Mouse (Mus musculus) neural tube, embryonic 13.5 days (tissue): ENCODE measurements around the gene Bicra. TPM values are rescaled to one million over a fixed set of nuclear protein-coding genes. Genes with fewer than 3 reads are reported as not detected.

ENCODE experiments used
- ATAC-seq: fragments of 200-750 bp; cut with Nextera tagmentation; 2 replicates; pipeline ENCODE4 v1.8.0; 2017; ENCODE audit warnings: low read depth, mild to moderate bottlenecking, moderate TSS enrichment, moderate library complexity
- H3K27ac ChIP-seq: fragments of 300-500 bp; sonication (generic); replicated peaks from 2 replicates; pipeline ENCODE4 v1.5.1; 2015; ENCODE audit warnings: moderate library complexity, mild to moderate bottlenecking, inconsistent platforms
- H3K27me3 ChIP-seq: fragments of 300-500 bp; sonication (generic); 2 replicates; pipeline ENCODE4 v1.6.1; 2015; ENCODE audit warnings: mild to moderate bottlenecking, inconsistent platforms
- H3K36me3 ChIP-seq: fragments of 300-500 bp; sonication (generic); 2 replicates; pipeline ENCODE4 v1.6.1; 2015; ENCODE audit warnings: mild to moderate bottlenecking, inconsistent platforms
- H3K4me1 ChIP-seq: fragments of 300-500 bp; sonication (generic); replicated peaks from 2 replicates; pipeline ENCODE4 v1.6.1; 2015; ENCODE audit warnings: inconsistent platforms
- H3K4me2 ChIP-seq: fragments of 300-500 bp; sonication (generic); 2 replicates; pipeline ENCODE4 v1.6.1; 2015; ENCODE audit warnings: inconsistent platforms, mild to moderate bottlenecking, moderate library complexity
- H3K4me3 ChIP-seq: fragments of 300-500 bp; sonication (generic); 2 replicates; pipeline ENCODE4 v1.5.1; 2015; ENCODE audit warnings: mild to moderate bottlenecking, inconsistent platforms
- H3K9ac ChIP-seq: fragments of 300-500 bp; sonication (generic); 2 replicates; pipeline ENCODE4 v1.6.1; 2015; ENCODE audit warnings: moderate library complexity, mild to moderate bottlenecking, inconsistent platforms
- H3K9me3 ChIP-seq: fragments of 300-500 bp; sonication (generic); 2 replicates; pipeline ENCODE4 v1.6.1; 2016; ENCODE audit warnings: inconsistent platforms
- WGBS: fragments of 180-500 bp; shearing (Covaris S2); methylation state at CpG from one replicate; pipeline ENCODE4 v1.1.7; 2015; 5-methylcytosine and 5-hydroxymethylcytosine counted together
- polyA plus RNA-seq: library from polyadenylated mRNA; unstranded; fragments of >200 nt; fragmentation: Nextera tagmentation; extraction: Ambion mirVana; gene quantifications from 2 replicates; pipeline ENCODE4 v1.2.1, GENCODE M21; 2015

Gene Bicra
- polyA plus RNA-seq, 1 experiment from 2014 or later, result 8.4 TPM

GRCm38 (mm10) chr7:16009636-16010035, 38.1 kb downstream of the Bicra start:
- Histone ChIP-seq H3K27ac (no peak overlapping the region), H3K36me3 (peaks cover 11% of the 10 kb centered on the region; the same call in 1 of the 2 replicates), H3K9me3 (no peaks in the 10 kb centered on the region), H3K27me3 (no peaks in the 10 kb centered on the region), H3K9ac (no peak overlapping the region), H3K4me1 (peaks cover 9% of the 10 kb centered on the region), H3K4me2 (no peak overlapping the region), H3K4me3 (no peak overlapping the region)
- ATAC-seq, result no peak
- 94% methylated on average over 7 of the region's 7 CpGs for WGBS

GRCm38 (mm10) chr7:16005020-16005419, 42.7 kb downstream of the Bicra start:
- ATAC-seq, result no peak
- H3K4me2 ChIP-seq, result no peak overlapping the region
- peaks cover 4% of the 10 kb centered on the region for H3K4me1 ChIP-seq
- H3K36me3 ChIP-seq, result 0 out of 2 replicates have a peak, but pooled peaks cover 2% of the 10 kb centered on the region
- WGBS, result 83% methylated on average over 3 of the region's 3 CpGs
- no peak overlapping the region for H3K27ac ChIP-seq
- no peaks in the 10 kb centered on the region for H3K27me3 ChIP-seq
- no peaks in the 10 kb centered on the region for H3K9me3 ChIP-seq
- no peak overlapping the region for H3K9ac ChIP-seq
- H3K4me3 ChIP-seq, result no peak overlapping the region

GRCm38 (mm10) chr7:16004177-16004856, 43.4 kb downstream of the Bicra start:
- Histone ChIP-seq H3K4me2 (no peak overlapping the region), H3K4me1 (peaks cover 4% of the 10 kb centered on the region), H3K9ac (no peak overlapping the region), H3K9me3 (no peaks in the 10 kb centered on the region), H3K27me3 (no peaks in the 10 kb centered on the region), H3K36me3 (peaks cover 4% of the 10 kb centered on the region), H3K27ac (no peak overlapping the region), H3K4me3 (no peak overlapping the region)
- WGBS, result 42% methylated on average over 12 of the region's 12 CpGs
- no peak for ATAC-seq

GRCm38 (mm10) chr7:16003032-16003431, 44.7 kb downstream of the Bicra start:
- no peak overlapping the region for H3K4me3 ChIP-seq
- no peaks in the 10 kb centered on the region for H3K9me3 ChIP-seq
- no peak overlapping the region for H3K4me2 ChIP-seq
- H3K27me3 ChIP-seq, result no peaks in the 10 kb centered on the region
- H3K27ac ChIP-seq, result no peak overlapping the region
- no peak overlapping the region for H3K9ac ChIP-seq
- H3K36me3 ChIP-seq, result peaks cover 11% of the 10 kb centered on the region
- peaks cover 4% of the 10 kb centered on the region for H3K4me1 ChIP-seq
- no peak for ATAC-seq
- WGBS, result 84% methylated on average over 4 of the region's 4 CpGs

- Histone ChIP-seq H3K27ac (no peak overlapping the region), H3K4me2 (no peak overlapping the region), H3K9me3 (no peaks in the 10 kb centered on the region), H3K27me3 (no peaks in the 10 kb centered on the region), H3K4me1 (peaks cover 4% of the 10 kb centered on the region), H3K4me3 (no peak overlapping the region), H3K9ac (no peak overlapping the region), H3K36me3 (peaks cover 17% of the 10 kb centered on the region)
- ATAC-seq, result no peak
- WGBS, result 89% methylated on average over 5 of the region's 5 CpGs
These were observed 45.5 kb downstream of the Bicra start for GRCm38 (mm10) chr7:16002171-16002570.

GRCm38 (mm10) chr7:16001691-16002090, 46.0 kb downstream of the Bicra start:
- Histone ChIP-seq H3K27me3 (no peaks in the 10 kb centered on the region), H3K36me3 (peaks cover 22% of the 10 kb centered on the region), H3K4me3 (no peak overlapping the region), H3K27ac (no peak overlapping the region), H3K9me3 (no peaks in the 10 kb centered on the region), H3K9ac (no peak overlapping the region), H3K4me1 (peaks cover 4% of the 10 kb centered on the region), H3K4me2 (no peak overlapping the region)
- 89% methylated on average over 1 of the region's 1 CpGs for WGBS
- ATAC-seq, result no peak

GRCm38 (mm10) chr7:15993789-15994188, 53.9 kb downstream of the Bicra start:
- Histone ChIP-seq H3K4me3 (no peak overlapping the region), H3K36me3 (peaks cover 80% of the 10 kb centered on the region), H3K9ac (no peak overlapping the region), H3K27me3 (no peaks in the 10 kb centered on the region), H3K4me1 (no peaks in the 10 kb centered on the region), H3K27ac (no peak overlapping the region), H3K9me3 (no peaks in the 10 kb centered on the region), H3K4me2 (no peak overlapping the region)
- ATAC-seq, result no peak
- 93% methylated on average over 4 of the region's 4 CpGs for WGBS

GRCm38 (mm10) chr7:15993152-15993551, 54.6 kb downstream of the Bicra start:
- Histone ChIP-seq H3K27ac (no peak overlapping the region), H3K4me3 (no peak overlapping the region), H3K36me3 (peaks cover 85% of the 10 kb centered on the region), H3K9ac (no peak overlapping the region), H3K9me3 (no peaks in the 10 kb centered on the region), H3K4me2 (no peak overlapping the region), H3K4me1 (no peaks in the 10 kb centered on the region), H3K27me3 (no peaks in the 10 kb centered on the region)
- ATAC-seq, result no peak
- 96% methylated on average over 3 of the region's 3 CpGs for WGBS

- Histone ChIP-seq H3K27me3 (no peaks in the 10 kb centered on the region), H3K4me3 (no peak overlapping the region), H3K36me3 (peaks cover 85% of the 10 kb centered on the region), H3K4me1 (no peaks in the 10 kb centered on the region), H3K4me2 (no peak overlapping the region), H3K27ac (no peak overlapping the region), H3K9me3 (no peaks in the 10 kb centered on the region), H3K9ac (no peak overlapping the region)
- WGBS, result 94% methylated on average over 3 of the region's 3 CpGs
- ATAC-seq, result no peak
These were observed 56.0 kb downstream of the Bicra start for GRCm38 (mm10) chr7:15991764-15992163.

- no peak overlapping the region for H3K4me2 ChIP-seq
- H3K4me3 ChIP-seq, result no peak overlapping the region
- no peaks in the 10 kb centered on the region for H3K27me3 ChIP-seq
- 97% methylated on average over 16 of the region's 16 CpGs for WGBS
- peaks cover 72% of the 10 kb centered on the region for H3K36me3 ChIP-seq
- H3K4me1 ChIP-seq, result no peaks in the 10 kb centered on the region
- no peaks in the 10 kb centered on the region for H3K9me3 ChIP-seq
- no peak overlapping the region for H3K9ac ChIP-seq
- H3K27ac ChIP-seq, result no peak overlapping the region
- ATAC-seq, result no peak
These were observed 59.9 kb downstream of the Bicra start for GRCm38 (mm10) chr7:15987661-15988356.

GRCm38 (mm10) chr7:15982729-15983407, 64.9 kb downstream of the Bicra start:
- Histone ChIP-seq H3K27ac (no peak overlapping the region), H3K36me3 (peaks cover 68% of the 10 kb centered on the region), H3K27me3 (no peaks in the 10 kb centered on the region), H3K4me2 (no peak overlapping the region), H3K9me3 (no peaks in the 10 kb centered on the region), H3K4me3 (no peak overlapping the region), H3K4me1 (no peaks in the 10 kb centered on the region), H3K9ac (no peak overlapping the region)
- 43% methylated on average over 4 of the region's 4 CpGs for WGBS
- ATAC-seq, result no peak

- Histone ChIP-seq H3K27ac (no peak overlapping the region), H3K4me3 (no peak overlapping the region), H3K4me1 (no peaks in the 10 kb centered on the region), H3K4me2 (no peak overlapping the region), H3K9me3 (no peaks in the 10 kb centered on the region), H3K36me3 (peaks cover 68% of the 10 kb centered on the region), H3K27me3 (no peaks in the 10 kb centered on the region), H3K9ac (no peak overlapping the region)
- ATAC-seq, result no peak
- 90% methylated on average over 4 of the region's 4 CpGs for WGBS
These were observed 66.2 kb downstream of the Bicra start for GRCm38 (mm10) chr7:15981538-15981937.
